8 mouse cellular contexts compared by ENCODE assay signal in genomic region chr8:94036944-94037524, GRCm38 (mm10). TPM values are rescaled to one million over a fixed set of nuclear protein-coding genes. Genes with fewer than 3 reads are reported as not detected.
A peak's percentile ranks its signal among the peaks of the same experiment; 100 is the strongest.
DNase-seq lines count a peak whose midpoint lies in the region; ATAC-seq and TF ChIP-seq lines count a peak whose summit lies in the region.

Gene Nudt21 (minus strand): TSS chr8:94037031.
Gene Ogfod1 (plus strand): TSS chr8:94037198.

- H3K4me2 ChIP-seq in heart, embryonic 15.5 days, result peak within 1 kb of the TSS; percentile 85
- peak within 1 kb of the TSS; percentile 95 for H3K4me2 ChIP-seq in liver, embryonic 14.5 days (ENCODE audit: low read depth)
- H3K4me2 ChIP-seq in neural tube, embryonic 11.5 days (ENCODE audit: low read depth), result peak within 1 kb of the TSS; percentile 88
- peak within 1 kb of the TSS; percentile 70 for H3K4me2 ChIP-seq in stomach, postnatal 0 days (replicated peaks; ENCODE audit: low read depth)

- H3K27ac ChIP-seq in forebrain, embryonic 10.5 days, result peak within 1 kb of the TSS; percentile 88
- peak within 1 kb of the TSS; percentile 81 for H3K27ac ChIP-seq in heart, embryonic 15.5 days
- H3K27ac ChIP-seq in liver, embryonic 14.5 days, result peak within 1 kb of the TSS; percentile 84
- peak within 1 kb of the TSS; percentile 44; the same call in 1 of the 2 replicates for H3K27ac ChIP-seq in neural tube, embryonic 11.5 days (ENCODE audit: low read depth, low read length)
- H3K27ac ChIP-seq in stomach, postnatal 0 days (replicated peaks), result peak within 1 kb of the TSS; percentile 84

- peak; percentile 25; the same call in 1 of the 2 replicates for TF ChIP-seq EP300 in liver, embryonic 14.5 days (IDR thresholded peaks at IDR 0.05; ENCODE audit: low read depth)
- TF ChIP-seq EP300 in stomach, postnatal 0 days (optimal IDR thresholded peaks at IDR 0.05), result peak; percentile 75

- H3K4me1 ChIP-seq in forebrain, embryonic 10.5 days, result peaks cover 40% of the 10 kb centered on the region
- peaks cover 31% of the 10 kb centered on the region for H3K4me1 ChIP-seq in heart, embryonic 15.5 days (replicated peaks)
- peaks cover 22 to 27% of the 10 kb centered on the region in 2 experiments for H3K4me1 ChIP-seq in liver, embryonic 14.5 days (replicated peaks; ENCODE audit: control insufficient read depth in 2 of 2, insufficient read depth in 2 of 2, low read length in 1 of 2)
- peaks cover 12% of the 10 kb centered on the region for H3K4me1 ChIP-seq in neural tube, embryonic 11.5 days (ENCODE audit: control insufficient read depth, insufficient read depth, low read length)
- no peaks in the 10 kb centered on the region for H3K4me1 ChIP-seq in stomach, postnatal 0 days (replicated peaks; ENCODE audit: control insufficient read depth, insufficient read depth)

- under 1% methylated on average over 41 of the region's 41 CpGs for WGBS in forebrain, embryonic 10.5 days
- WGBS in heart, embryonic 15.5 days, result under 1% methylated on average over 41 of the region's 41 CpGs
- under 1% methylated on average over 41 of the region's 41 CpGs for WGBS in liver, embryonic 14.5 days (ENCODE audit: insufficient replicate concordance)
- under 1% methylated on average over 41 of the region's 41 CpGs for WGBS in neural tube, embryonic 11.5 days
- WGBS in stomach, postnatal 0 days, result under 1% methylated on average over 36 of the region's 41 CpGs

- H3K4me3 ChIP-seq in forebrain, embryonic 10.5 days, result peak within 1 kb of the TSS; percentile 82
- peak within 1 kb of the TSS; percentile 81 for H3K4me3 ChIP-seq in heart, embryonic 15.5 days
- H3K4me3 ChIP-seq in liver, embryonic 14.5 days (ENCODE audit: insufficient read depth in 1 of 2, low read depth in 2 of 2, low read length in 2 of 2), result peak within 1 kb of the TSS; percentile 93
- peak within 1 kb of the TSS; percentile 80 for H3K4me3 ChIP-seq in neural tube, embryonic 11.5 days (ENCODE audit: low read depth, low read length)
- peak within 1 kb of the TSS; percentile 83 for H3K4me3 ChIP-seq in stomach, postnatal 0 days (ENCODE audit: low read depth, low read length)

- ATAC-seq in heart, embryonic 15.5 days (replicated peaks; ENCODE audit: insufficient number of reproducible peaks, insufficient read depth, low FRiP score, low read depth), result peak; percentile 99
- peak; percentile 96 for ATAC-seq in liver, embryonic 14.5 days (ENCODE audit: insufficient read depth)
- peak; percentile 99 for ATAC-seq in neural tube, embryonic 11.5 days (ENCODE audit: insufficient read depth, low FRiP score, low TSS enrichment)
- ATAC-seq in stomach, postnatal 0 days (ENCODE audit: low FRiP score, low TSS enrichment), result peak; percentile 99

- TF ChIP-seq CTCF in liver, embryonic 14.5 days (IDR thresholded peaks at IDR 0.05; ENCODE audit: low read depth), result no peak
- TF ChIP-seq CTCF in stomach, postnatal 0 days (IDR thresholded peaks at IDR 0.05; ENCODE audit: low read depth), result no peak

- peaks cover 12% of the 10 kb centered on the region for H3K36me3 ChIP-seq in forebrain, embryonic 10.5 days (replicated peaks)
- H3K36me3 ChIP-seq in heart, embryonic 15.5 days, result no peaks in the 10 kb centered on the region
- 0 out of 2 replicates have a peak, but pooled peaks cover 2% of the 10 kb centered on the region for H3K36me3 ChIP-seq in liver, embryonic 14.5 days (replicated peaks; ENCODE audit: control insufficient read depth, insufficient read depth, low read depth)
- no peaks in the 10 kb centered on the region for H3K36me3 ChIP-seq in neural tube, embryonic 11.5 days (ENCODE audit: control insufficient read depth, insufficient read depth, low read length)
- no peaks in the 10 kb centered on the region for H3K36me3 ChIP-seq in stomach, postnatal 0 days (ENCODE audit: control insufficient read depth, insufficient read depth, low read length)

- H3K9me3 ChIP-seq in forebrain, embryonic 10.5 days, result no peaks in the 10 kb centered on the region
- no peaks in the 10 kb centered on the region for H3K9me3 ChIP-seq in heart, embryonic 15.5 days (replicated peaks)
- H3K9me3 ChIP-seq in liver, embryonic 14.5 days (ENCODE audit: control insufficient read depth, low read length), result no peaks in the 10 kb centered on the region
- no peaks in the 10 kb centered on the region for H3K9me3 ChIP-seq in neural tube, embryonic 11.5 days (ENCODE audit: control insufficient read depth, low read length)
- H3K9me3 ChIP-seq in stomach, postnatal 0 days (ENCODE audit: control insufficient read depth, low read length), result no peaks in the 10 kb centered on the region

- DNase-seq in CD8-positive naive resting alpha-beta T cell, adult 2 months (ENCODE audit: low read depth in 2 of 2, low spot score in 2 of 2), result peak; percentile 90 to 93
- peak; percentile 99 for DNase-seq in c-Kit-positive CD71-negative TER-119-negative erythroid progenitor cells, embryonic 14.5 days (ENCODE audit: low read depth)
- DNase-seq in forebrain, embryonic 10.5 days (ENCODE audit: extremely low spot score, low spot score), result peak; percentile 96
- DNase-seq in kidney, postnatal 25 days, result peak; percentile 96
- DNase-seq in liver, embryonic 14.5 days (ENCODE audit: low read depth in 3 of 3, low spot score in 3 of 3), result peak; percentile 99
- DNase-seq in neural tube, embryonic 11.5 days (ENCODE audit: low spot score), result peak; percentile 95
- peak; percentile 96 for DNase-seq in stomach, postnatal 0 days (ENCODE audit: low spot score)

- peak within 1 kb of the TSS; percentile 68 for H3K9ac ChIP-seq in heart, embryonic 15.5 days
- H3K9ac ChIP-seq in liver, embryonic 14.5 days (replicated peaks), result peak within 1 kb of the TSS; percentile 92
- H3K9ac ChIP-seq in neural tube, embryonic 11.5 days (ENCODE audit: low read length), result peak within 1 kb of the TSS; percentile 70
- peak within 1 kb of the TSS; percentile 67 for H3K9ac ChIP-seq in stomach, postnatal 0 days (ENCODE audit: low read length)

- H3K27me3 ChIP-seq in forebrain, embryonic 10.5 days (ENCODE audit: poor library complexity, severe bottlenecking), result no peaks in the 10 kb centered on the region
- no peaks in the 10 kb centered on the region for H3K27me3 ChIP-seq in heart, embryonic 15.5 days
- no peaks in the 10 kb centered on the region for H3K27me3 ChIP-seq in liver, embryonic 14.5 days (ENCODE audit: control insufficient read depth, insufficient read depth, low read length)
- H3K27me3 ChIP-seq in neural tube, embryonic 11.5 days (ENCODE audit: control insufficient read depth, insufficient read depth, low read length), result no peaks in the 10 kb centered on the region
- no peaks in the 10 kb centered on the region for H3K27me3 ChIP-seq in stomach, postnatal 0 days (ENCODE audit: control insufficient read depth, insufficient read depth, low read length)

RNA-seq across cellular contexts. Expression of gene Nudt21, which starts in this region (rescaled TPM):
- polyA plus RNA-seq in forebrain, embryonic 10.5 days (2016; fragmentation: Nextera tagmentation; extraction: Ambion mirVana), result 192 and 193 TPM in 2 replicates
- 64.7 and 73.1 TPM in 2 replicates for polyA plus RNA-seq in heart, embryonic 15.5 days (2015; fragmentation: Nextera tagmentation; extraction: Ambion mirVana)
- polyA plus RNA-seq in liver, embryonic 14.5 days (2012; rRNA removed), result 16.2 and 32.3 TPM in 2 replicates
- polyA plus RNA-seq in liver, embryonic 14.5 days (2014; fragmentation: Nextera tagmentation; extraction: Ambion mirVana), result 94.6 and 95.2 TPM in 2 replicates
- 160 and 162 TPM in 2 replicates for polyA plus RNA-seq in neural tube, embryonic 11.5 days (2014; fragmentation: Nextera tagmentation; extraction: Ambion mirVana)
- 60.2 and 68.5 TPM in 2 replicates for polyA plus RNA-seq in stomach, postnatal 0 days (2015; fragmentation: Nextera tagmentation; extraction: Ambion mirVana)

RNA-seq across cellular contexts. Expression of gene Ogfod1, which starts in this region (rescaled TPM):
- 13.5 and 14.4 TPM in 2 replicates for polyA plus RNA-seq in forebrain, embryonic 10.5 days (2016; fragmentation: Nextera tagmentation; extraction: Ambion mirVana)
- 11.1 and 11.3 TPM in 2 replicates for polyA plus RNA-seq in heart, embryonic 15.5 days (2015; fragmentation: Nextera tagmentation; extraction: Ambion mirVana)
- 2.1 and 3.2 TPM in 2 replicates for polyA plus RNA-seq in liver, embryonic 14.5 days (2012; rRNA removed)
- 4.0 and 5.3 TPM in 2 replicates for polyA plus RNA-seq in liver, embryonic 14.5 days (2014; fragmentation: Nextera tagmentation; extraction: Ambion mirVana)
- 12.5 and 14.2 TPM in 2 replicates for polyA plus RNA-seq in neural tube, embryonic 11.5 days (2014; fragmentation: Nextera tagmentation; extraction: Ambion mirVana)
- polyA plus RNA-seq in stomach, postnatal 0 days (2015; fragmentation: Nextera tagmentation; extraction: Ambion mirVana), result 5.4 and 6.1 TPM in 2 replicates

Comparison
In these comparisons a context has a peak if more than half of its experiments do, and no peak if none do; other contexts are left out.
1. Peak in every context shown above with its lines: DNase-seq, ATAC-seq, H3K4me3 ChIP-seq and H3K27ac ChIP-seq.